Mouse (Mus musculus): Measurements from ENCODE around the gene Efna1.

The Efna1 gene

DNA sequence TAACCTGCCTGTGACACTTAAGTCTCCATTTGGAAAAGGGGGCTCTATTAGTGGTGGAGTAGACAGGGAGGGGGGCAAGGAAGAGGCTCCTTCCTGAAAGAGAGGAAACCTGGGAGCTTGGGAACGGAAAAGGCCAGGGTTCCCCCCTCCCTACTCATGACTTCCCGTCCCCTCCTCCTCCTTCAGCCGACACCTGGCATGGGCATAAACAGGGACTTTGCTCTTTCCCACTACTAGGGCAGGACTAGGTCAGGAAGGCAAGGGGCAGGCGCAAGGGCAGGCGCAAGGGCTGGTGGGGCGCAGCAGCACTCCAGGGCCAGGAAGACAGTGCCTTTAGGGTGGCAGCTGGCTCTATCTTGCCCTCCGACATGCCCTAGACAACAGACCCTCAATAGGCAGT lies 2.8 kb downstream of the Efna1 start:
- no peak for DNase-seq

DNA sequence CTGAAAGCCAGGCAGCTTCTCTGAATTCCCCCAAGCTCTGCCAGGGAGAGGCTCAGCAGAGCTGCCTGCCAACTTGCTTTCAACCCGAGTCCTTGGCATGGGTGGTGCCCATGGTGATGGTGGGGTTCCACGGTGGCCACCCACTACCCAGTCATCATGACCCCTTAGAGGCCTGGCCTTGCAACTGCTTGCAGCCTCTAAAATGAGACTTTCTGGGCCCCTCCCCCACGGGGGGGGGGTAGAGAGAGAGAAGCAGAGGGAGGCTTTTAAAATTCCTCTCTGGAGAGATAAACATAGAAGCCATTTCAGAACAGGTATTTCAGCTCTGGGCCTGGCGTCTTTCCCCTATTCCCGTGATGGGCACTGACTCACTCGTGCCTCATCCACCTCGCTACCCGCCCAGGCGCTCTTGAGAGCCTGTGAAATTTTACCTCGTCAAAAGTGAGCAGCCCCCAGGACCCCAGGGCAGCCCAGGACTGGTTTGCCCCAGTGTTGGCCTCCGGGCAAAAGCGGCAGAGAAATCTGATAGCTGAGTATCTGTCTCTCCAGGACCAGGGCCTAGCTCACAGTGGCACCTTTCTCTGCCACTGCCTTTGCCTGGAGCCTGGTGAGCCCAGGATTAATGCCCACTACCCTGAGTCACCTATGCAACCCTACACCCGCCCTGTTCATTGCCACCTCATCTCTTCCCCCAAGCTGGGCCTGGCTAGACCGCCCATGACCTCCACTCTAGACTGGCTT lies 3.5 kb downstream of the Efna1 start:
- DNase-seq, result no peak

DNA sequence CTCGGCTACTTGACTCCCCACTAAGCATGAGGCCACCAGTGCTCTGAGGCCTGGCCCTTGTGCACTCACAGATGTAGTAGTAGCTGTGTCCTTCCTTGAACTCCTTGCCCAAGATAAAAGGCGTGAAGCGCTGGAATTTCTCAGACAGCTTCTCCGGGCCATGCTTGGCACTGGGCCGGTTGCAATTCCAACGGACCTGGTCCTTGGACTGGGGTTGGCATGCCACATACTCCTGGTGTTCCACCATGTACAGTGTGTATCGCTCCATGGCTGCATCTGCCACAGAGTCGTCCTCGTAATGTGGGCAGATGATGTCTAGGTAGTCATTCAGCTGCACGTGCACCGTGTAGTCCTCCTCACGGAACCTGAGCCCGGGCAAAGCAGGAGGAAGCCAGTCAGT lies 4.9 kb downstream of the Efna1 start:
- no peak for DNase-seq

DNA sequence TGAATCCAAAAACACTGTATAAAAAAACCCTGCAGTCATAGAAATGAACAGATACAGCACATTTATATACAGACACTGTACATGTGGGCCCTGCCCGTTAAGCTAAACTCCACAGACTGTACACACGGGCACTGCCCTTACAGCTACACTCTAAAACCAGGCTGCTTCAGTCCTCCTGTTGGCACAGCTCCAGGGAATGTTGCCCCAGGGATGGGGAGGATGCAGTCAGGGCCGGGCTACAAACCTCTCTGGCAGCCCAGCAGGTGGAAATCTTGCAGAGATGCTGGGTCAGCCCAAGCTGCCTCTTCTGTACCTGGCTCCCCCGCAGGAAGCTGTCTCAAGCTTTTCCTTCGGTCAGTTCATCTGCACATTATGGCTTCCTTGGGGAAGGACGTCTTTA lies 9.2 kb downstream of the Efna1 start:
- no peak for DNase-seq

DNA sequence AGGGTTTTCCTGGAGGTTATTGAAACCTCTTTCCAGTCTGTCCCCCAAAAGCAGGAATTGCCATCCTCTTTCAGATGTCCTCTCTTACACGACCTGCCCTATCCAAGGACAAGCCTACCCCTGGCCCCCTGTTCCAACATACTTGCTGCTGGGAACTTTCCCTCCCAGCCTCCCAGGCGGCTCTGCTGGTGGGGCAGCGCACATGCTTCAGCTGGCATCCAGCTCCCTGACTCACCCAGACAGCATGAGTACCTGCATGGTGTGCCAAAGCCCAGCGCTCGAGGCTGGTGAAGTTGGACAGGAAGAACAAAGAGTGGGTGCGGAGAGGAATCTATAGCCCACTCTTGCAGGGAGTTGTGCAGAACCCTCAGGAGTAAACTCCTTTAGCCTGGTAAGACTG lies 10.1 kb downstream of the Efna1 start:
- DNase-seq, result no peak

GRCm38 (mm10) chr3:89270051-89270755 lies 10.7 kb downstream of the Efna1 start, which contains the start of gene Slc50a1:
Slc50a1 (minus strand) TSS chr3:89270570.
- peak; percentile 84 to 87 for DNase-seq

- DNase-seq, result no peak
Measured at GRCm38 (mm10) chr3:89268916-89269315, 12.0 kb downstream of the Efna1 start.

DNA sequence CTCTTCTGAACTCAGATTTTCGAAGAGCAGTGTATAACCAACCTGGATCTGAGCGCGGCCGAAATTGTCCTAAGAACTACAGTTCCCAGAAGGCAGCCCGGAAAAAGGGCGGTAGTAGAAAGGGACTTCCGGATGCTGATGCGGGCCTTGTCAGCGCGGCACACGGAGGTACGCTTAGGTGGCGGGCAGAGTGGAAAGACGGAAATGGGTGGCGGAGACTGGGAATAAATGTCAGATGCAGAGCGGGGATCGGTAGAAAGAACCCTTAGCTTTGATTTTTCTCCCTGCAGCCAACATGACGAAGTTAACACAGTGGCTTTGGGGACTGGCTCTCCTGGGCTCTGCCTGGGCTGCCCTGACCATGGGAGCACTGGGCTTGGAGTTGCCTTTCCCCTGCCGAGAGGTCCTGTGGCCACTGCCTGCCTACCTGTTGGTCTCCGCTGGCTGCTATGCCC lies 14.5 kb downstream of the Efna1 start:
- peak; percentile 72 to 82 for DNase-seq

GRCm38 (mm10) chr3:89262417-89262816 lies 18.5 kb downstream of the Efna1 start:
- no peak for DNase-seq

DNA sequence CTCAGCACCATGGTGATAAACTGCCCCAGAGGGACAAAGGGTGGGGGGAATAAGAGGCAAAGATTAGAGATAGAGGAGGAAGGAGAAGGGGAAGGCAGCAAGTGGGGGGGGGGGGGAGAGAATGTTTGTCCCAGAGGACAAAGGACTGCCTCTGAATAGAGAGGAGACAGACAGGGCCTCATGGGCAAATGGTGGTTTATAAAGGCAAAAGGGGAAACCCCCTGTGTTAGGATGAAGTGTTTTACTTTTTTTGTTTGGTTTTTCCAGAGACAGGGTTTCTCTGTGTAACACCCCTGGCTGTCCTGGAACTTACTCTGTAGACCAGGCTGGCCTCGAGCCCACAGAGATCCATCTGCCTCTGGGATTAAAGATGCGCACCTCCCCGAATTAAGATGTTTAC lies 20.7 kb downstream of the Efna1 start:
- DNase-seq, result no peak

DNA sequence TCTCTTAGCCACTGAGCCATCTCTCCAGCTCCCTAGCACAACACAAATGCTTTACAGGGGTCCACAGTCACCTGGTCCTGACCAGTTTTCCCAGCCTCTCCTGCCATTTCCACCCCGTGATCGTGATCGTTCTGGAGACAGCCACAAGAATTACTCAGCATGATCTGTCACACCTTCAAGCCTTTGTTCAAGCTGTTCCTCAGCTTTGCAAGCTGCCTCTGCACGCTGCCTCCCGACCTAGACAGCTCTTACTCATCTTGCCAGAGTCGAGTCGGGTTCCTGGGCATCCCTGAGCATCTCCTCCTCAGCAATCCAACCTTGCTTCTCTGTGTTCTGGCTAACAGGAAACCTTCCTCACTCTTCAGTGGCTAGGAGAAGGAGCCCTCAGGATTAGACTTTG lies 21.9 kb downstream of the Efna1 start, which contains the start of gene Dpm3:
Dpm3 (plus strand) TSS at position 283 of the 400 bp plus-strand sequence.
- DNase-seq, result no peak

GRCm38 (mm10) chr3:89256177-89256576 lies 24.8 kb downstream of the Efna1 start:
- no peak for DNase-seq

DNA sequence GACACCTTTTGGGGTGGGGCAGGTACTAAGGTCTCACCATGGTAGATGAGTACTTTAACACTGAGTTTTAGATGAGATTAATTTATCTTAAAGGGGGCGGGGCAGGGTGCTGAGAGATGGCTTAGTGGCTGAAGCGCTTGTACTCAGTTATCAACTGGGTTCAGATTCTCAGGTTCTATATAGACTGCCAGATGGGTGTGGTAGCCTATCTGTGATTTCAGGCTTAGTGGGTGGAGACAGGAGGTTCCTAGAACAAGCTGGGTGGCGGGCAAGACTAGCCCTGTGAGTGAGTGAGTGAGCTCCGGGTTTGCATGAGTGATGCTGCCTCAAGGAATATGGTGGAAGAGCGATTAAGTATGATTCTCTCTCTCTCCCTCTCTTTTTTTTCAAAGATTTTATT lies 25.9 kb downstream of the Efna1 start:
- DNase-seq, result no peak

- DNase-seq, result peak; percentile 77 to 86
Measured at GRCm38 (mm10) chr3:89251365-89251895, 29.5 kb downstream of the Efna1 start.

- DNase-seq, result peak; percentile 65 to 69
Measured at GRCm38 (mm10) chr3:89250435-89251040, 30.4 kb downstream of the Efna1 start.

DNA sequence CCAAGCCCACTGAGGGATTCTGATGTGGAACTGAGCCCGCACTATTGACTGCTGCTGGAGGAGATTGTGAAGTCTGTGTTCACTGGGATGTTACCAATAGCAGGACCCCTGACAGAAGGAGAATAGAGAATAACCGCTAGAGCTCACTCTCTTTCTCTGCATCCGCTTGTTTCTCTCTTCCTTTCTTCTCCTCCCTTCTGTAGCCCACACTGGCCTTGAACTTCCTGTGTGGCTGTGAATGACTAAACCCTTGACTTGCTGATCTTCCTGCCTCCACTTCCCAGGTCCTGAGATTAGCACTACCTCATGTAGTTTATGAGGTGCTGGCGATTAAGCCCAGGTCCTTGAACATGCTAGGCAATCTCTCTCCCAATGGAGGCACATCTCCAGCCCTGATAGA lies 33.5 kb downstream of the Efna1 start:
- no peak for DNase-seq

- DNase-seq, result peak; percentile 84
Measured at GRCm38 (mm10) chr3:89246261-89247100, 34.5 kb downstream of the Efna1 start, which contains the start of gene Trim46. Trim46 (minus strand) TSS chr3:89246309.

GRCm38 (mm10) chr3:89245688-89246171 lies 35.2 kb downstream of the Efna1 start, which contains the start of gene Krtcap2:
Krtcap2 (plus strand) TSS chr3:89245966.
- peak; percentile 38 to 57 for DNase-seq

GRCm38 (mm10) chr3:89244982-89245687 lies 35.8 kb downstream of the Efna1 start:
- peak; percentile 64 to 76 for DNase-seq

GRCm38 (mm10) chr3:89244158-89244981 lies 36.6 kb downstream of the Efna1 start:
- peak; percentile 39 to 50 for DNase-seq
